Mouse (Mus musculus) heart, embryonic 12.5 days (tissue): ENCODE results near the gene Arhgef3. TPM values are rescaled to one million over a fixed set of nuclear protein-coding genes. Genes with fewer than 3 reads are reported as not detected.
A peak's percentile ranks its signal among the peaks of the same experiment; 100 is the strongest.

Source experiments
- ATAC-seq: fragments of 200-750 bp; cut with Nextera tagmentation; 2 replicates; pipeline ENCODE4 v1.8.0; 2017; ENCODE audit warnings: moderate TSS enrichment, moderate library complexity; ENCODE audit not compliant: insufficient number of reproducible peaks, low FRiP score
- H3K27ac ChIP-seq: fragments of 300-500 bp; sonication (generic); 2 replicates; pipeline ENCODE4 v1.5.1; 2016; ENCODE audit warnings: mild to moderate bottlenecking, moderate library complexity; ENCODE audit not compliant: poor library complexity, severe bottlenecking
- H3K27me3 ChIP-seq: fragments of 300-500 bp; sonication (generic); replicated peaks from 2 replicates; pipeline ENCODE4 v1.6.1; 2016; ENCODE audit warnings: mild to moderate bottlenecking, moderate library complexity
- H3K36me3 ChIP-seq: fragments of 300-500 bp; sonication (generic); 2 replicates; pipeline ENCODE4 v1.6.1; 2016; ENCODE audit warnings: mild to moderate bottlenecking, moderate library complexity
- H3K4me1 ChIP-seq: fragments of 300-500 bp; sonication (generic); replicated peaks from 2 replicates; pipeline ENCODE4 v1.6.1; 2016; ENCODE audit warnings: mild to moderate bottlenecking
- H3K4me2 ChIP-seq: fragments of 300-500 bp; sonication (generic); 2 replicates; pipeline ENCODE4 v1.6.1; 2016; ENCODE audit warnings: mild to moderate bottlenecking, moderate library complexity
- H3K4me3 ChIP-seq: fragments of 300-500 bp; sonication (generic); 2 replicates; pipeline ENCODE4 v1.5.1; 2016; ENCODE audit warnings: mild to moderate bottlenecking
- H3K9ac ChIP-seq: fragments of 300-500 bp; sonication (generic); 2 replicates; pipeline ENCODE4 v1.6.1; 2016; ENCODE audit warnings: mild to moderate bottlenecking, moderate library complexity
- H3K9me3 ChIP-seq: fragments of 300-500 bp; sonication (generic); replicated peaks from 2 replicates; pipeline ENCODE4 v1.6.1; 2016; ENCODE audit warnings: mild to moderate bottlenecking, moderate library complexity
- WGBS: fragments of 180-500 bp; shearing (Covaris S2); methylation state at CpG from one replicate; pipeline ENCODE4 v1.1.7; 2016; 5-methylcytosine and 5-hydroxymethylcytosine counted together
- polyA plus RNA-seq: library from polyadenylated mRNA; unstranded; fragments of >200 nt; fragmentation: Nextera tagmentation; extraction: Ambion mirVana; gene quantifications from 2 replicates; pipeline ENCODE4 v1.2.1, GENCODE M21; 2016

The Arhgef3 gene
- polyA plus RNA-seq, 1 experiment from 2014 or later = 17.6 TPM

- 43% methylated on average over 7 of the region's 7 CpGs for WGBS
- Histone ChIP-seq H3K36me3 (no peaks in the 10 kb centered on the region), H3K27ac (no peak overlapping the region)
Observed at GRCm38 (mm10) chr14:27319386-27319785, 204.7 kb downstream of the Arhgef3 start.

GRCm38 (mm10) chr14:27322041-27322440, 207.3 kb downstream of the Arhgef3 start:
- Histone ChIP-seq H3K4me2 (no peak overlapping the region), H3K36me3 (no peaks in the 10 kb centered on the region), H3K4me1 (peaks cover 37% of the 10 kb centered on the region), H3K4me3 (no peak overlapping the region), H3K9ac (no peak overlapping the region), H3K27me3 (no peaks in the 10 kb centered on the region), H3K9me3 (no peaks in the 10 kb centered on the region), H3K27ac (0 out of 2 replicates have a peak overlapping the region, but pooled peaks have one; percentile 23)
- no peak for ATAC-seq
- WGBS = 52% methylated on average over 4 of the region's 4 CpGs

More at GRCm38 (mm10) chr14:27319386-27319785, 204.7 kb downstream of the Arhgef3 start:
- no peak overlapping the region for H3K4me3 ChIP-seq
- no peak overlapping the region for H3K4me2 ChIP-seq
- no peaks in the 10 kb centered on the region for H3K9me3 ChIP-seq
- no peak for ATAC-seq
- H3K4me1 ChIP-seq = peaks cover 33% of the 10 kb centered on the region
- H3K9ac ChIP-seq = no peak overlapping the region
- no peaks in the 10 kb centered on the region for H3K27me3 ChIP-seq

DNA sequence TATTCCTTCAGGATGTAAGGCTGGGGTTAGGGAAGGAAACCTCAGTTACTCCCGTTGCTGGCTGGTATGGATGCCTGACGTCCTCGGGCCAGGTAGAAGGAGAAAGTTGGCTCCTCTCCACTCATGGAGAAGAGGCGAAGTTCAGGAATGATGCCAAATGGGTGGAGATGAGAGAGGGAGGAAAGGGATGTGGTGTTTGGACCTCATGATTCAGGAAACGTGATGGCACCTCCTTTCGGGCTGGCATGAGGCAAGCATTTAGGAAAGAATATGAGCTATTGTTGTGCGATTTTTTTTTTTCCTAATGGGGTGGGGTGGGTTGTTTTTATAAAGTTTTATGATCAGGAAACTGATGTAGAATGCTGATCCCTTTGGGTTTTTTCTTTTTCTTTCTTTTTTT, 210.0 kb downstream of the Arhgef3 start:
- WGBS = 75% methylated on average over 7 of the region's 7 CpGs
- H3K4me2 ChIP-seq = no peak overlapping the region

GRCm38 (mm10) chr14:27325537-27325936, 210.8 kb downstream of the Arhgef3 start:
- ATAC-seq = no peak
- Histone ChIP-seq H3K27ac (no peak overlapping the region), H3K4me2 (no peak overlapping the region), H3K9me3 (no peaks in the 10 kb centered on the region), H3K4me3 (no peak overlapping the region), H3K36me3 (no peaks in the 10 kb centered on the region), H3K4me1 (peaks cover 15% of the 10 kb centered on the region), H3K27me3 (no peaks in the 10 kb centered on the region), H3K9ac (no peak overlapping the region)
- WGBS = 77% methylated on average over 6 of the region's 6 CpGs

More for the DNA sequence above, 210.0 kb downstream of the Arhgef3 start:
- Histone ChIP-seq H3K36me3 (no peaks in the 10 kb centered on the region), H3K9ac (no peak overlapping the region), H3K9me3 (no peaks in the 10 kb centered on the region), H3K27ac (no peak overlapping the region), H3K4me3 (no peak overlapping the region), H3K4me1 (peaks cover 16% of the 10 kb centered on the region), H3K27me3 (no peaks in the 10 kb centered on the region)
- no peak for ATAC-seq

GRCm38 (mm10) chr14:27327862-27328261, 213.2 kb downstream of the Arhgef3 start:
- no peaks in the 10 kb centered on the region for H3K27me3 ChIP-seq
- no peaks in the 10 kb centered on the region for H3K36me3 ChIP-seq
- 62% methylated on average over 3 of the region's 3 CpGs for WGBS
- no peak overlapping the region for H3K9ac ChIP-seq
- H3K27ac ChIP-seq = no peak overlapping the region
- no peak for ATAC-seq
- no peaks in the 10 kb centered on the region for H3K9me3 ChIP-seq
- H3K4me2 ChIP-seq = no peak overlapping the region
- no peak overlapping the region for H3K4me3 ChIP-seq
- peaks cover 6% of the 10 kb centered on the region; the same call in 1 of the 2 replicates for H3K4me1 ChIP-seq

GRCm38 (mm10) chr14:27328952-27329351, 214.3 kb downstream of the Arhgef3 start:
- no peak overlapping the region for H3K9ac ChIP-seq
- H3K27ac ChIP-seq = no peak overlapping the region
- ATAC-seq = no peak
- H3K9me3 ChIP-seq = no peaks in the 10 kb centered on the region
- peaks cover 6% of the 10 kb centered on the region; the same call in 1 of the 2 replicates for H3K4me1 ChIP-seq
- H3K4me3 ChIP-seq = no peak overlapping the region
- 89% methylated on average over 3 of the region's 3 CpGs for WGBS
- 0 out of 2 replicates have a peak, but pooled peaks cover 2% of the 10 kb centered on the region for H3K27me3 ChIP-seq
- no peaks in the 10 kb centered on the region for H3K36me3 ChIP-seq
- no peak overlapping the region for H3K4me2 ChIP-seq

- Histone ChIP-seq H3K4me2 (no peak overlapping the region), H3K36me3 (no peaks in the 10 kb centered on the region), H3K27ac (no peak overlapping the region), H3K4me3 (no peak overlapping the region), H3K4me1 (peaks cover 10% of the 10 kb centered on the region; the same call in 1 of the 2 replicates), H3K9me3 (no peaks in the 10 kb centered on the region), H3K9ac (no peak overlapping the region), H3K27me3 (0 out of 2 replicates have a peak, but pooled peaks cover 2% of the 10 kb centered on the region)
- no peak for ATAC-seq
- WGBS = 77% methylated on average over 10 of the region's 10 CpGs
Observed at GRCm38 (mm10) chr14:27331490-27332035, 216.9 kb downstream of the Arhgef3 start.

DNA sequence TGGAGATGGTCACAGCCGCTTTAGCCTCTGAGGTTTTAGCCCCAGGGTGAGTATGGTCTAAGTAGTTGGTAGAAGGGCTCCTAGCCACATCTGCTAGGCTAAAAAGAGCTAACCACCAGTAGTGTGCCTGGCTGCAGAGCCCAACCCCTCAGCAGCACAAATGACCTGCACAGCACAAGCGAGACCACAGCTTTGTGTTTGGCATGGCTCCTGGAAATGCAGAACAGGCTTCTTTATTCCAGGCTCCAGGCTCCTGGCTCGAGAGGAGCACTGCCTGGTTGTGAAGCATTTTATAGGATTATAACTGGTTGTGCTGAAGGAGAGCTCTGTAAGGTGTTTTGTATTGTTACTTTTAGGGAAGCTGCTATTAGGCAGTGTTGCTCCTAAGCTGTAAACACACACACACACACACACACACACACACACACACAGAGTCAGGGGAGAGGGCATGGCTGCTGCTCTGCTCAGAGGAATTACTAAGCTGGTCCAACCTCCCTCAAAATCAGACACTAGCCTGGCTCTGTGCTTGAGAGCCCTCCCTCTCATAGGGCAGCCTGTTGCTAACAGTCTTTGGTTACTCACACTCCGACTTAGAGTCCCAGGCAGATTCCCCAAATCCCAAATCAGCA, 217.8 kb downstream of the Arhgef3 start:
- 47% methylated on average over 4 of the region's 4 CpGs for WGBS
- no peak overlapping the region for H3K27ac ChIP-seq

GRCm38 (mm10) chr14:27335331-27336207, 220.9 kb downstream of the Arhgef3 start:
- H3K9me3 ChIP-seq = no peaks in the 10 kb centered on the region
- peak overlapping the region; percentile 98 for H3K4me2 ChIP-seq
- H3K9ac ChIP-seq = peak overlapping the region; percentile 76
- 0 out of 2 replicates have a peak, but pooled peaks cover 2% of the 10 kb centered on the region for H3K27me3 ChIP-seq
- H3K36me3 ChIP-seq = no peaks in the 10 kb centered on the region
- peak overlapping the region; percentile 61 for H3K4me3 ChIP-seq
- peaks cover 22% of the 10 kb centered on the region for H3K4me1 ChIP-seq
- WGBS = 3% methylated on average over 37 of the region's 37 CpGs
- ATAC-seq = peak; percentile 94
- no peak overlapping the region for H3K27ac ChIP-seq

More for the DNA sequence above, 217.8 kb downstream of the Arhgef3 start:
- Histone ChIP-seq H3K4me3 (no peak overlapping the region), H3K9ac (no peak overlapping the region), H3K4me1 (peaks cover 19% of the 10 kb centered on the region), H3K27me3 (0 out of 2 replicates have a peak, but pooled peaks cover 2% of the 10 kb centered on the region), H3K36me3 (no peaks in the 10 kb centered on the region), H3K9me3 (no peaks in the 10 kb centered on the region), H3K4me2 (no peak overlapping the region)
- ATAC-seq = no peak

DNA sequence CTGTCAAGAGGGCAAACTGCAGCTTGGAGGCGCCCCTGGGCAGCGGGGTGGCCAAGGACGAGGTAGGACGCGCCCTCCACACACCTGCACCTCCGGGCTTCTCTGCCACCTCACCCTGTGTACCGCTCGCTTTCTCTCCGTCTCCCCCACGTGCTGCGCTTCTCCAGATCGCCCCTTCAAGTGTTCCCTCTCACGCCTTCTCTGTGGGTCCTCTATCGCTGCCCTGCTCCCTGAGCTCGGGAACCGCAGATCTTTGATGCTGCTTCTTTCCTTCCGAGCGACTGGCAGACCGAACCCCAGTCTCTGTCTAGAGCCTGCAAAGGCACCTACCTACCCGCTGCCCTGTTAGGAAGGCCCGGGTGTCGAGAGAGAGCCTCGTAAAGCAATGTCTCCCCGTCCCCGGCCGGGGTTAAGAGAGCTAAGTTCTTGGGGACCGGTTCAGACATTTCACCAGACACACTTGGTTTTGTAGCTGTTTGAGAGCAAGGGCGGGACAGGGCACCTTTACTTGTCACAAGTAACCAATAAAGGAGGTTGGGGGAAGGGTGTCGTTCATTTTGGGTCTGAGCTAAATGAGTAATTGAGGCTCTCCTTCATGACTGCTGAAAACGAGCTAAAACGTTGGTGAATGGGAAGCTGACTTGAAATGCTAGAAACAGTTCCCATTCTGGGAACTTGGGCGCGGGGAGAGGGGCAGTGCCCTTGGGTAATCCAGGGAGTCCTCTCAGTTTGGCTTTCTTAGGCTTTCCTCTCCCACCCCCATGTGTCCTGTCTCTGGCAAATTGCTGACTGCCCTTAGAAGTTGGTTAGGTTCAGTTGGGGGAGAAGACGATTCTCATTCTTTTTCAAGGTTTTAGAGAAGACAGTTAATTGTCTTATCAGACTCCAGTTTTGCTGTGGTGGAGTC, 221.8 kb downstream of the Arhgef3 start:
- H3K4me2 ChIP-seq = peak overlapping the region; percentile 98
- no peak overlapping the region for H3K27ac ChIP-seq
- H3K9me3 ChIP-seq = no peaks in the 10 kb centered on the region
- WGBS = 4% methylated on average over 34 of the region's 34 CpGs
- peak overlapping the region; percentile 76 for H3K9ac ChIP-seq
- no peaks in the 10 kb centered on the region for H3K36me3 ChIP-seq
- peak; percentile 64 for ATAC-seq
- H3K4me1 ChIP-seq = peaks cover 31% of the 10 kb centered on the region
- peak overlapping the region; percentile 61 for H3K4me3 ChIP-seq
- 0 out of 2 replicates have a peak, but pooled peaks cover 2% of the 10 kb centered on the region for H3K27me3 ChIP-seq
